Mouse (Mus musculus): ENCODE data around the gene Ddi2. TPM values are rescaled to one million over a fixed set of nuclear protein-coding genes. Genes with fewer than 3 reads are reported as not detected.

Gene Ddi2
- total RNA-seq, 1 experiment: 48.5 TPM

DNA sequence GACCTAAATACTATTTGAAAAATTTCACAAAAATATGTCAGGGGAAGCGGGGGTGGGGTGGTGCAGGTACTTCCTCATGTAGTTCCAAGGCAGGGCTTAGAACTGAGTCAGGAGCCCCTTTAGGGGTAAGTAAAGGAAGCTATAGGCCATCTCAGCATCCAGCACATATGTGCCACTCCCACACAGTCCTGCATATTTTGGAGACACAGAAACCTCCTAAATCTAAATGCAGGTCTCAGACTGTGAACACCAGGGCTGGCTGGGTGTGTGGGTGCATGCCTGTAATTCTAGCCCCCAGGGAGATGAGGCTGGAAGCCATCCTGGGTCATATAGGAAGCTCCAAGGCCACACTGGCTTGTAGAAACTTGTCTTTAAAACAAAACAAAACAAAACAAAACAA lies 12.0 kb downstream of the Ddi2 start:
- Histone ChIP-seq H3K9ac (ENCODE audit: insufficient read depth, low read depth, low read length, poor library complexity, severe bottlenecking) (no peak overlapping the region), H3K36me3 (ENCODE audit: control insufficient read depth, insufficient read depth, low read length, poor library complexity, severe bottlenecking) (peaks cover 42% of the 10 kb centered on the region), H3K4me3 (ENCODE audit: insufficient read depth in 1 of 2, low read depth in 1 of 2, low read length in 2 of 2, poor library complexity in 1 of 2, severe bottlenecking in 1 of 2) (no peak overlapping the region), H3K4me1 (ENCODE audit: control insufficient read depth in 2 of 2, insufficient read depth in 2 of 2, low read length in 2 of 2, poor library complexity in 1 of 2) (no peaks in the 10 kb centered on the region), H3K27ac (ENCODE audit: insufficient read depth, low read depth, low read length, poor library complexity, severe bottlenecking) (no peak overlapping the region), H3K9me3 (ENCODE audit: control insufficient read depth, insufficient read depth, low read depth, low read length) (no peaks in the 10 kb centered on the region)
- no peak for DNase-seq (ENCODE audit: low read depth, low spot score)
- TF ChIP-seq ZC3H11A (IDR thresholded peaks at IDR 0.05; ENCODE audit: borderline replicate concordance, low read depth, low read length): no peak
- no peak for TF ChIP-seq CHD2 (IDR thresholded peaks at IDR 0.05; ENCODE audit: low read depth, low read length)
- no peak for TF ChIP-seq HCFC1 (IDR thresholded peaks at IDR 0.05; ENCODE audit: borderline replicate concordance, insufficient read depth, low read length)
- no peak for TF ChIP-seq MAFK (IDR thresholded peaks at IDR 0.05; ENCODE audit: insufficient read depth, low read depth, low read length)
- no peak for TF ChIP-seq ZNF384 (IDR thresholded peaks at IDR 0.05; ENCODE audit: low read depth, low read length)
- in situ Hi-C loops (cut with MboI; ENCODE audit: low sequenced_read_pairs in 2 of 2, unreplicated experiment in 2 of 2): no loop called here

DNA sequence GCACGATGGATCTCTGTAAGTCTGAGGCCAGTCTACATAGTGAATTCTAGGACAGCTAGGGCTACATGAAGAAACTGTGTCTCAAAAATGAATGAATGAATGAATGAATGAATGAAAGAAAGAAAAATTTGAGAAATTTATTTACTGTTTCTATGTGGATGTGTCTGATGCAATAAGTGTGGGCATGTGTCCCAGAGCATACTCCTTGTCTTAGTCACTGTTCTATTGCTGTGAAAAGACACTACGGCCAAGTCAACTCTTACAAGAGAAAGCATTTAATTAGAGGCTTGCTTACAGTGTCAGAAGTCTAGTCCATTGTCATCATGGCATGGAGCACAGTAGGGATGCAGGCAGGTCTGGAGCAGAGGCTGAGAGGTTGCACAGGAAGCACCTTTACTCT lies 14.2 kb downstream of the Ddi2 start:
- H3K36me3 ChIP-seq (ENCODE audit: control insufficient read depth, insufficient read depth, low read length, poor library complexity, severe bottlenecking): peaks cover 54% of the 10 kb centered on the region

DNA sequence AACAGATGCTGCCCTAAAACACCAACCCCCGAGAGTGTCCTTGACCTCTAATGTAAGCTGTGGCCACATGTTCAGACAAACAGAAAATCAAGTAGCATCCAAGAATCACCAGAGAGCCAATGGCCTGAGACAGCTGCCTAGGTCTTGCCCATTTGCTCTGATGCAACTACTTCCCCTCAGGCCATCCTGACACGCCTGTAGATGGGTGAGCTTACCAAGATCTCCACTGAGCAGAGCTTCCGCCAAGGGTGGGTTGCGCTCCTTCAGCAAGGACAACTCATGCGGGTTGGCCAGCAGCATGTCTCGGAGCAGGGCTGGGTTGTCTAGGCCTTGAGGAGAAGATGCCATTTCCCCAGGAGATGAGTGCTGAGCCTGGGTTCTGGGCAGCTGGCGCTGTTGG lies 15.2 kb downstream of the Ddi2 start:
- TF ChIP-seq MAFK (IDR thresholded peaks at IDR 0.05; ENCODE audit: insufficient read depth, low read depth, low read length): no peak
- TF ChIP-seq ZNF384 (IDR thresholded peaks at IDR 0.05; ENCODE audit: low read depth, low read length): no peak
- TF ChIP-seq CHD2 (IDR thresholded peaks at IDR 0.05; ENCODE audit: low read depth, low read length): no peak
- TF ChIP-seq ZC3H11A (IDR thresholded peaks at IDR 0.05; ENCODE audit: borderline replicate concordance, low read depth, low read length): no peak
- TF ChIP-seq HCFC1 (IDR thresholded peaks at IDR 0.05; ENCODE audit: borderline replicate concordance, insufficient read depth, low read length): no peak
- Histone ChIP-seq H3K9ac (ENCODE audit: insufficient read depth, low read depth, low read length, poor library complexity, severe bottlenecking) (no peak overlapping the region), H3K27ac (ENCODE audit: insufficient read depth, low read depth, low read length, poor library complexity, severe bottlenecking) (no peak overlapping the region), H3K36me3 (ENCODE audit: control insufficient read depth, insufficient read depth, low read length, poor library complexity, severe bottlenecking) (peaks cover 53% of the 10 kb centered on the region), H3K4me1 (ENCODE audit: control insufficient read depth in 2 of 2, insufficient read depth in 2 of 2, low read length in 2 of 2, poor library complexity in 1 of 2) (no peaks in the 10 kb centered on the region), H3K9me3 (ENCODE audit: control insufficient read depth, insufficient read depth, low read depth, low read length) (no peaks in the 10 kb centered on the region), H3K4me3 (ENCODE audit: insufficient read depth in 1 of 2, low read depth in 1 of 2, low read length in 2 of 2, poor library complexity in 1 of 2, severe bottlenecking in 1 of 2) (no peak overlapping the region)
- in situ Hi-C loops (cut with MboI; ENCODE audit: low sequenced_read_pairs in 2 of 2, unreplicated experiment in 2 of 2): no loop called here
- DNase-seq (ENCODE audit: low read depth, low spot score): no peak

More for the DNA sequence above, 14.2 kb downstream of the Ddi2 start:
- TF ChIP-seq CHD2 (IDR thresholded peaks at IDR 0.05; ENCODE audit: low read depth, low read length) (no peak), MAFK (IDR thresholded peaks at IDR 0.05; ENCODE audit: insufficient read depth, low read depth, low read length) (no peak)
- Histone ChIP-seq H3K9me3 (ENCODE audit: control insufficient read depth, insufficient read depth, low read depth, low read length) (no peaks in the 10 kb centered on the region), H3K27ac (ENCODE audit: insufficient read depth, low read depth, low read length, poor library complexity, severe bottlenecking) (no peak overlapping the region), H3K4me3 (ENCODE audit: insufficient read depth in 1 of 2, low read depth in 1 of 2, low read length in 2 of 2, poor library complexity in 1 of 2, severe bottlenecking in 1 of 2) (no peak overlapping the region), H3K9ac (ENCODE audit: insufficient read depth, low read depth, low read length, poor library complexity, severe bottlenecking) (no peak overlapping the region), H3K4me1 (ENCODE audit: control insufficient read depth in 2 of 2, insufficient read depth in 2 of 2, low read length in 2 of 2, poor library complexity in 1 of 2) (no peaks in the 10 kb centered on the region)
- in situ Hi-C loops (cut with MboI; ENCODE audit: low sequenced_read_pairs in 2 of 2, unreplicated experiment in 2 of 2): no loop called here
- DNase-seq (ENCODE audit: low read depth, low spot score): no peak

DNA sequence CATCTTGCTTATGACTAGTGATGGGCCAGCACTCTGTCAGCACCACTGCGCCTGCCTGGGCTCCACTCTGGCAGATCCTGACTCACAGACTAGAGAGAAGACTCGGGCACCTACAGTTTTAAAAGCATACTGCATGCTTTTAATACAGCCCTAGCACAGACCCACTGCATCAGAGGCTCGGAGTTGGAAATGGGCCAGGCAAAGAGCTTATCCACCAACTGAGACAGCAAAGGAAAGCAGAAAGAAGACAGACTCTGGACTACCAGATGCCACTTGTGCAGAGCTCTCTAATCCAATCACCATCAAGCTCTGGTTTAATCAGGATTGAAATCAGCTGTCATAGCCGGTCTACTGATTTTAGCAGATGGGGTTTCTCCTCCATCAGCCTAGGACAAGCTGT lies 17.9 kb downstream of the Ddi2 start:
- Histone ChIP-seq H3K9me3 (ENCODE audit: control insufficient read depth, insufficient read depth, low read depth, low read length) (no peaks in the 10 kb centered on the region), H3K36me3 (ENCODE audit: control insufficient read depth, insufficient read depth, low read length, poor library complexity, severe bottlenecking) (peaks cover 62% of the 10 kb centered on the region), H3K27ac (ENCODE audit: insufficient read depth, low read depth, low read length, poor library complexity, severe bottlenecking) (no peak overlapping the region), H3K4me1 (ENCODE audit: control insufficient read depth in 2 of 2, insufficient read depth in 2 of 2, low read length in 2 of 2, poor library complexity in 1 of 2) (no peaks in the 10 kb centered on the region), H3K4me3 (ENCODE audit: insufficient read depth in 1 of 2, low read depth in 1 of 2, low read length in 2 of 2, poor library complexity in 1 of 2, severe bottlenecking in 1 of 2) (no peak overlapping the region), H3K9ac (ENCODE audit: insufficient read depth, low read depth, low read length, poor library complexity, severe bottlenecking) (no peak overlapping the region)
- no peak for DNase-seq (ENCODE audit: low read depth, low spot score)
- in situ Hi-C loops (cut with MboI; ENCODE audit: low sequenced_read_pairs in 2 of 2, unreplicated experiment in 2 of 2): no loop called here
- no peak for TF ChIP-seq CHD2 (IDR thresholded peaks at IDR 0.05; ENCODE audit: low read depth, low read length)
- no peak for TF ChIP-seq ZC3H11A (IDR thresholded peaks at IDR 0.05; ENCODE audit: borderline replicate concordance, low read depth, low read length)
- no peak for TF ChIP-seq ZNF384 (IDR thresholded peaks at IDR 0.05; ENCODE audit: low read depth, low read length)
- TF ChIP-seq HCFC1 (IDR thresholded peaks at IDR 0.05; ENCODE audit: borderline replicate concordance, insufficient read depth, low read length): no peak
- no peak for TF ChIP-seq MAFK (IDR thresholded peaks at IDR 0.05; ENCODE audit: insufficient read depth, low read depth, low read length)

DNA sequence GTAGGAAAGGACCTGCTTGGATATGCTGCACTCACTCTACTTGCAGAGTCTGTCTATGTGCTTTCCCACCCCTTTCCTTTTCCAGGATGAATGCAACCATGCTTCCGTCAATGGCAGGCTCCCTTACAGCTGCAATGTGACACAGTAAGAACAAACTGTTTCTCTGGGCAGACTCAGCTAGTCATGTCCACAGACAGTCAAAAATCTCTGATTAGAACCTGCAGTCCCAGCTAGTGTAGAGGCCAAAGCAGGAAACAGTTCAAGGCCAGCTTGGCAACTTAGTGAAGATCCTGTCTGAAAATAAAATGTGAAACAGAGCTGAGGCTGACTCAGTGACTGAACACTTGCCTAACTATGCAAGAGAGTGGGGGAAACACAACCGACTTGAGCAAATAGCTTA lies 18.6 kb downstream of the Ddi2 start:
- no peak for DNase-seq (ENCODE audit: low read depth, low spot score)
- TF ChIP-seq CHD2 (IDR thresholded peaks at IDR 0.05; ENCODE audit: low read depth, low read length) (no peak), ZC3H11A (IDR thresholded peaks at IDR 0.05; ENCODE audit: borderline replicate concordance, low read depth, low read length) (no peak), ZNF384 (IDR thresholded peaks at IDR 0.05; ENCODE audit: low read depth, low read length) (no peak), HCFC1 (IDR thresholded peaks at IDR 0.05; ENCODE audit: borderline replicate concordance, insufficient read depth, low read length) (no peak)
- Histone ChIP-seq H3K4me1 (ENCODE audit: control insufficient read depth in 2 of 2, insufficient read depth in 2 of 2, low read length in 2 of 2, poor library complexity in 1 of 2) (no peaks in the 10 kb centered on the region), H3K9me3 (ENCODE audit: control insufficient read depth, insufficient read depth, low read depth, low read length) (no peaks in the 10 kb centered on the region), H3K27ac (ENCODE audit: insufficient read depth, low read depth, low read length, poor library complexity, severe bottlenecking) (no peak overlapping the region), H3K36me3 (ENCODE audit: control insufficient read depth, insufficient read depth, low read length, poor library complexity, severe bottlenecking) (peaks cover 65% of the 10 kb centered on the region), H3K9ac (ENCODE audit: insufficient read depth, low read depth, low read length, poor library complexity, severe bottlenecking) (no peak overlapping the region), H3K4me3 (ENCODE audit: insufficient read depth in 1 of 2, low read depth in 1 of 2, low read length in 2 of 2, poor library complexity in 1 of 2, severe bottlenecking in 1 of 2) (no peak overlapping the region)
- in situ Hi-C loops (cut with MboI; ENCODE audit: low sequenced_read_pairs in 2 of 2, unreplicated experiment in 2 of 2): no loop called here

All from ES-E14 (cell line).